Mouse (Mus musculus): ENCODE results near the gene Nab1. TPM values are rescaled to one million over a fixed set of nuclear protein-coding genes. Genes with fewer than 3 reads are reported as not detected.
A peak's percentile ranks its signal among the peaks of the same experiment; 100 is the strongest.

The Nab1 gene
- polyA plus RNA-seq, 1 experiment, result 9.8 TPM

GRCm38 (mm10) chr1:52502296-52502695 lies 1.8 kb upstream of the Nab1 start:
- Histone ChIP-seq H3K36me3 (ENCODE audit: control insufficient read depth, insufficient read depth) (no peaks in the 10 kb centered on the region), H3K27me3 (ENCODE audit: control insufficient read depth, insufficient read depth, insufficient read length) (no peaks in the 10 kb centered on the region), H3K4me2 (ENCODE audit: low read depth) (no peak overlapping the region), H3K4me3 (no peak overlapping the region), H3K79me2 (ENCODE audit: control insufficient read depth, insufficient read depth) (peaks cover 20% of the 10 kb centered on the region), H3ac (ENCODE audit: control insufficient read depth, insufficient read length) (no peak overlapping the region)
- TF ChIP-seq MAX (IDR thresholded peaks at IDR 0.05; ENCODE audit: low read depth) (no peak), MYOD1 (IDR thresholded peaks at IDR 0.05; ENCODE audit: control insufficient read depth in 1 of 3, insufficient read length in 2 of 3, low read depth in 2 of 3) (no peak), MYOG (IDR thresholded peaks at IDR 0.05; ENCODE audit: control insufficient read depth in 1 of 3, insufficient read depth in 1 of 3, insufficient read length in 2 of 3, low read depth in 2 of 3) (no peak), TCF12 (IDR thresholded peaks at IDR 0.05; ENCODE audit: insufficient read depth, poor library complexity, severe bottlenecking) (no peak), REST (IDR thresholded peaks at IDR 0.05; ENCODE audit: insufficient read depth, insufficient read length) (no peak), TCF3 (IDR thresholded peaks at IDR 0.05; ENCODE audit: insufficient read length, low read depth) (no peak)

DNA sequence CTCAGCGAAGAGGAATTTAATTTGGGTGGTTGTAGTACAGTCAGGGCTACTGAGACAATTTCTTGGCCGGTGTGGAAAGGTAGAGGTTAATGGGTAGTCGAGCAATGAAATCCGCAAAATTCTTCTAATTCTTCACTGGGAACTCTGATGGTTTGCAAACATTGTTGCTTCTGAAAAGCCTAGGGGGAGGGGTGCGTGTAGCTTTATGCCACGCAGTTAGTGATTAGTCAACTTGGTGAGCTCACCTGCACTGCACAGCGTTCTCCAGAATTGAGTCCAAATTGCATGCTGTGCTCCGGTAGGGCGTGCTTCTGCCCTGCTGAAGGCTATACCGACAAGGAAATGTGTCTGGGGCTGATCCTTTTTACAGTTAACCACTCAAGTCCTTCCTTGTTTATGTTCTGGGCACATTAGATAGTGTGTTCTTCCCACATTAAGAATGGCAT lies 1.2 kb upstream of the Nab1 start:
- H3K79me2 ChIP-seq (ENCODE audit: control insufficient read depth, insufficient read depth), result peaks cover 26% of the 10 kb centered on the region
- no peaks in the 10 kb centered on the region for H3K36me3 ChIP-seq (ENCODE audit: control insufficient read depth, insufficient read depth)
- H3K27me3 ChIP-seq (ENCODE audit: control insufficient read depth, insufficient read depth, insufficient read length), result no peaks in the 10 kb centered on the region
- H3K4me2 ChIP-seq (ENCODE audit: low read depth), result no peak overlapping the region
- no peak overlapping the region for H3ac ChIP-seq (ENCODE audit: control insufficient read depth, insufficient read length)
- TF ChIP-seq MAX (IDR thresholded peaks at IDR 0.05; ENCODE audit: low read depth) (no peak), POLR2A (IDR thresholded peaks at IDR 0.05; ENCODE audit: insufficient read length, low read depth) (no peak)
- no peak overlapping the region for H3K4me3 ChIP-seq

- H3K4me2 ChIP-seq (ENCODE audit: low read depth), result peak overlapping the region; percentile 62
- no peaks in the 10 kb centered on the region for H3K27me3 ChIP-seq (ENCODE audit: control insufficient read depth, insufficient read depth, insufficient read length)
- H3K79me2 ChIP-seq (ENCODE audit: control insufficient read depth, insufficient read depth), result peaks cover 32% of the 10 kb centered on the region
- peak overlapping the region; percentile 57 for H3K4me3 ChIP-seq
- no peak for TF ChIP-seq POLR2AphosphoS2 (IDR thresholded peaks at IDR 0.05; ENCODE audit: insufficient read length, low read depth)
- TF ChIP-seq POLR2A (IDR thresholded peaks at IDR 0.05; ENCODE audit: insufficient read length, low read depth), result no peak
- TF ChIP-seq SRF (IDR thresholded peaks at IDR 0.05; ENCODE audit: control insufficient read depth, insufficient read length, low read depth), result no peak
- TF ChIP-seq CEBPB (IDR thresholded peaks at IDR 0.05; ENCODE audit: insufficient read depth, poor library complexity, severe bottlenecking), result no peak
- TF ChIP-seq TCF12 (IDR thresholded peaks at IDR 0.05; ENCODE audit: insufficient read depth, poor library complexity, severe bottlenecking), result no peak
- no peak for TF ChIP-seq MAX (IDR thresholded peaks at IDR 0.05; ENCODE audit: low read depth)
- TF ChIP-seq TCF3 (IDR thresholded peaks at IDR 0.05; ENCODE audit: insufficient read length, low read depth), result no peak
- TF ChIP-seq E2F4 (IDR thresholded peaks at IDR 0.05; ENCODE audit: insufficient read depth), result no peak
- TF ChIP-seq USF1 (IDR thresholded peaks at IDR 0.05; ENCODE audit: low read depth), result no peak
- no peak for TF ChIP-seq REST (IDR thresholded peaks at IDR 0.05; ENCODE audit: insufficient read depth, insufficient read length)
- no peak for TF ChIP-seq MYOD1 (IDR thresholded peaks at IDR 0.05; ENCODE audit: control insufficient read depth in 1 of 3, insufficient read length in 2 of 3, low read depth in 2 of 3)
- no peak for TF ChIP-seq MYOG (IDR thresholded peaks at IDR 0.05; ENCODE audit: control insufficient read depth in 1 of 3, insufficient read depth in 1 of 3, insufficient read length in 2 of 3, low read depth in 2 of 3)
- H3ac ChIP-seq (ENCODE audit: control insufficient read depth, insufficient read length), result no peak overlapping the region
- no peaks in the 10 kb centered on the region for H3K36me3 ChIP-seq (ENCODE audit: control insufficient read depth, insufficient read depth)
Measured at GRCm38 (mm10) chr1:52501090-52501489, 611 bp upstream of the Nab1 start.

GRCm38 (mm10) chr1:52499601-52500313 lies 722 bp downstream of the Nab1 start:
- H3ac ChIP-seq (ENCODE audit: control insufficient read depth, insufficient read length), result peak overlapping the region; percentile 77
- H3K4me3 ChIP-seq, result peak overlapping the region; percentile 57
- peaks cover 43% of the 10 kb centered on the region for H3K79me2 ChIP-seq (ENCODE audit: control insufficient read depth, insufficient read depth)
- H3K36me3 ChIP-seq (ENCODE audit: control insufficient read depth, insufficient read depth), result no peaks in the 10 kb centered on the region
- peak overlapping the region; percentile 88 for H3K4me2 ChIP-seq (ENCODE audit: low read depth)
- no peak for TF ChIP-seq E2F4 (IDR thresholded peaks at IDR 0.05; ENCODE audit: insufficient read depth)
- peak in 1 of 3 experiments; percentile 33 for TF ChIP-seq MYOD1 (IDR thresholded peaks at IDR 0.05; ENCODE audit: control insufficient read depth in 1 of 3, insufficient read length in 2 of 3, low read depth in 2 of 3)
- no peaks in the 10 kb centered on the region for H3K27me3 ChIP-seq (ENCODE audit: control insufficient read depth, insufficient read depth, insufficient read length)

DNA sequence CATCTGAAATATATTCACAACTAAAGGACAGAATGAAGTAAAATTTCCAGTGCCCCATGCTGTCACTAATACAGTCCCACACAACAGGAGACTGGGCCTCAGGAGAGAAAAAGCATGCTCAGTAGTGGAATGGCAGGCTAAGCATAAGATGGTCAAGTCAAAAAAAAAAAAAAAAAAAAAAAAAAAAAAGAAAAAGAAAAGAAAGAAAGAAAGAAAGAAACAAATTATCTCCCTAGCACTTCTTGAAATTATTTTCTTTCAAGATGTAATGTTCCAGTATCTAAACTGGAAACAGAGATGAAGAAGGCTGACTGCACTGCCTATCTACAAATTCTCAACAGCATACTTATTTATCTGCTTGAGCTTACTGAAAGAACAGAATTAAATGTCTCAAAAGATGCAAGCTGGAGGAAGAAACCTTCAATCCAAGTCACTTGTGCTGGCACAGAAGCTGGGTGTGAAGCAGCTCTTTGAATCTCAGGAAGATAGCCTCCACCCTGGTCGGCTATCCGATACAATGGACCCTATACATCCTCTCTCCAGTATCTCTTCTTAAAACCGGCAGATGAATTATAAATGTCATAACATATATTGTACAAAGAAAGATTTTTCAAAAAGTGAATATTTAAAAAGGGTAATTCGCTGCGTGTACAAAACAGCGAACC lies 1.6 kb downstream of the Nab1 start:
- H3K27me3 ChIP-seq (ENCODE audit: control insufficient read depth, insufficient read depth, insufficient read length), result no peaks in the 10 kb centered on the region
- no peak for TF ChIP-seq POLR2AphosphoS2 (IDR thresholded peaks at IDR 0.05; ENCODE audit: insufficient read length, low read depth)
- no peak for TF ChIP-seq MYOD1 (IDR thresholded peaks at IDR 0.05; ENCODE audit: control insufficient read depth in 1 of 3, insufficient read length in 2 of 3, low read depth in 2 of 3)
- TF ChIP-seq SRF (IDR thresholded peaks at IDR 0.05; ENCODE audit: control insufficient read depth, insufficient read length, low read depth), result no peak
- no peak for TF ChIP-seq POLR2A (IDR thresholded peaks at IDR 0.05; ENCODE audit: insufficient read length, low read depth)
- TF ChIP-seq MYOG (IDR thresholded peaks at IDR 0.05; ENCODE audit: control insufficient read depth in 1 of 3, insufficient read depth in 1 of 3, insufficient read length in 2 of 3, low read depth in 2 of 3), result no peak
- TF ChIP-seq REST (IDR thresholded peaks at IDR 0.05; ENCODE audit: insufficient read depth, insufficient read length), result no peak
- no peak for TF ChIP-seq TCF3 (IDR thresholded peaks at IDR 0.05; ENCODE audit: insufficient read length, low read depth)
- TF ChIP-seq E2F4 (IDR thresholded peaks at IDR 0.05; ENCODE audit: insufficient read depth), result no peak
- TF ChIP-seq MAX (IDR thresholded peaks at IDR 0.05; ENCODE audit: low read depth), result no peak
- TF ChIP-seq USF1 (IDR thresholded peaks at IDR 0.05; ENCODE audit: low read depth), result no peak
- TF ChIP-seq CEBPB (IDR thresholded peaks at IDR 0.05; ENCODE audit: insufficient read depth, poor library complexity, severe bottlenecking), result no peak
- no peak for TF ChIP-seq TCF12 (IDR thresholded peaks at IDR 0.05; ENCODE audit: insufficient read depth, poor library complexity, severe bottlenecking)
- H3K36me3 ChIP-seq (ENCODE audit: control insufficient read depth, insufficient read depth), result no peaks in the 10 kb centered on the region
- peak overlapping the region; percentile 57 for H3K4me3 ChIP-seq
- H3ac ChIP-seq (ENCODE audit: control insufficient read depth, insufficient read length), result peak overlapping the region; percentile 77
- peaks cover 50% of the 10 kb centered on the region for H3K79me2 ChIP-seq (ENCODE audit: control insufficient read depth, insufficient read depth)
- peak overlapping the region; percentile 88 for H3K4me2 ChIP-seq (ENCODE audit: low read depth)

Measured in myocyte (in vitro differentiated cells).